ENCODE assay signal across 9 mouse cellular contexts in the genomic region with DNA sequence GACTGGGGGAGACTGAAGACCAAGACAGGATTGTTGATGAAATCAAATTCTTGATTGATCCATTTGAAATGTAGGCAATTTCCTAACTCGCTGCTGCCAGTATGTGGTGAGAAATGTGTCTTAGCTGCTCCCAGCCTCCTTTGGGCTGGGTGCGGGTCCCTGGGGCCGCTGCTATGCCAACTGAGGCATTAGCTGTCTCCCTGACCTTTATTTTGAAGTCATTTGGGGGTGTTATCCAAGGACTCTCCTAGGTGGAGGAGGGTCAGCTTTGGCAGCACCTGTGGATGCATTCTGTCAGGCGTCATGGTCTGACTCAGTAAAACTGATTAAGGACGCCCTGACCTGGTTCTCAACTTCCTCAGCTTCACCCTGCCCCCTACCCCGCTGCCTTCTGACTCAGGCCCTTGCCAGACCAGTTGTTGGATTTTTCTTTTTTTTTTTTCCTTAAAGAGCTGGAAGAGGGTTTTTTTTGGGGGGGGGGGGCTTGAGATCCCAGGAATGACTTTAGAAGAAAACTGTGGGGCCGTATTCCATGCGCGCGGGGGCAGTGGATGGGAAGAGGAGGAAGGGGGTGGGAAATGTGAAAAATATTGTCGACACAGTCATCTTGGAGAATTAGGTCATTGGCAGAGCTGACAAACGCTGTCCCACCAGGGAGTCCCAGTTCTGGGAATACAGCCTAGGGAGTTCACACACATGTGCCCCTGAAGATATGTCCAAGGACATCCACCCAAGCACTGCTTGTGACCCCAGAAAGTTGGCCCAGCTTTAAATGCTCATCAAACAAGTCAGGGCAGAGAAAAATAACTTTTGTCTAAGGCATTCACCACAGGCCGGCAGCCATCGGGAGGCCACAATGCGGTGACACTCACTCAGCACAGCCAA. TPM values are rescaled to one million over a fixed set of nuclear protein-coding genes. Genes with fewer than 3 reads are reported as not detected.
DNase-seq lines count a peak whose midpoint lies in the region.
"Had no signal": no experiment of that assay in that cellular context is flagged by ENCODE, and none has a peak within 500 bp of the region (broad histone marks: within the 10 kb centered on the region; RNA-seq: fewer than 3 reads in every experiment).

No protein-coding gene starts in this region.

- DNase-seq in kidney, postnatal 10 days: peak; percentile 50
- DNase-seq in kidney, adult 9 months: no peak
- peak; percentile 88 for DNase-seq in adrenal gland, adult 2 months
- DNase-seq in gastrocnemius, adult 8-10 months (ENCODE audit: low spot score in 2 of 2): peak; percentile 45 to 64
- peak; percentile 63 for DNase-seq in ovary, postnatal 36 days (ENCODE audit: low spot score)
- no peak for DNase-seq in left cerebral cortex, adult 18-20 months (ENCODE audit: low spot score in 2 of 2)
- DNase-seq in left cerebral cortex, adult 9 months (ENCODE audit: low spot score in 2 of 2): no peak
- no peak for DNase-seq in right cerebral cortex, postnatal 36 days (ENCODE audit: low spot score in 2 of 2)

RNA-seq across cellular contexts. Expression of a gene that starts 12.7 kb away (rescaled TPM):
- total RNA-seq in adrenal gland, adult 2 months (2021): not detected
- polyA plus RNA-seq in adrenal gland, adult 2 months (2012; rRNA removed): not detected in 2 replicates
- not detected for total RNA-seq in gastrocnemius, adult 8-10 months (2022)
- total RNA-seq in left cerebral cortex, adult 18-20 months (2021): not detected
- polyA plus RNA-seq: forebrain, embryonic 13.5 days had no signal

RNA-seq across cellular contexts. Expression of a gene that starts 33.5 kb away (rescaled TPM):
- not detected for total RNA-seq in adrenal gland, adult 2 months (2021)
- polyA plus RNA-seq in adrenal gland, adult 2 months (2012; rRNA removed): 0.16 and 0.33 TPM in 2 replicates
- total RNA-seq in gastrocnemius, adult 8-10 months (2022): not detected
- total RNA-seq in left cerebral cortex, adult 18-20 months (2021): not detected
- polyA plus RNA-seq: forebrain, embryonic 13.5 days had no signal

RNA-seq across cellular contexts. Expression of a gene that starts 39.4 kb away (rescaled TPM):
- 100 to 1,000 TPM; 419 to 486 TPM for total RNA-seq in adrenal gland, adult 2 months (2021)
- 23.1 and 24.7 TPM in 2 replicates for polyA plus RNA-seq in adrenal gland, adult 2 months (2012; rRNA removed)
- total RNA-seq in gastrocnemius, adult 8-10 months (2022): 100 to 1,000 TPM; 173 to 188 (median 177) TPM
- 100 to 1,000 TPM; 307 to 330 TPM for total RNA-seq in left cerebral cortex, adult 18-20 months (2021)

RNA-seq across cellular contexts. Expression of a gene that starts 56.2 kb away (rescaled TPM):
- not detected for total RNA-seq in adrenal gland, adult 2 months (2021)
- polyA plus RNA-seq in adrenal gland, adult 2 months (2012; rRNA removed): not detected in 2 replicates
- total RNA-seq in gastrocnemius, adult 8-10 months (2022): not detected
- total RNA-seq in left cerebral cortex, adult 18-20 months (2021): not detected
- polyA plus RNA-seq: forebrain, embryonic 13.5 days had no signal

Comparison
In these comparisons a context has a peak if more than half of its experiments do, and no peak if none do; other contexts are left out.
1. DNase-seq: peak in kidney, postnatal 10 days (single experiment), adrenal gland, adult 2 months (single experiment), gastrocnemius, adult 8-10 months (2 of 2) and ovary, postnatal 36 days (single experiment); none in kidney, adult 9 months (single experiment), left cerebral cortex, adult 18-20 months (0 of 2), left cerebral cortex, adult 9 months (0 of 2) and right cerebral cortex, postnatal 36 days (0 of 2).